Mouse (Mus musculus) left cerebral cortex, postnatal 25 days (tissue): ENCODE measurements at regions not wholly inside any gene's neighbourhood (a gene's known extent, or its start where the extent isn't known, plus 50 kb on each side); places are given as distances from the start of the nearest gene placed in this dataset.

Experiments used
- DNase-seq, 2 experiments: peaks; one replicate each; pipeline ENCODE4 v3.0.0; 2022; ENCODE audit warnings: low spot score in 2 of 2, mixed read lengths in 1 of 2
- intact Hi-C: fragments of 180-260 bp; cut with DNase I; formaldehyde crosslinking; loops from one replicate; pipeline ENCODE4 v1.15.1; 2025

DNA sequence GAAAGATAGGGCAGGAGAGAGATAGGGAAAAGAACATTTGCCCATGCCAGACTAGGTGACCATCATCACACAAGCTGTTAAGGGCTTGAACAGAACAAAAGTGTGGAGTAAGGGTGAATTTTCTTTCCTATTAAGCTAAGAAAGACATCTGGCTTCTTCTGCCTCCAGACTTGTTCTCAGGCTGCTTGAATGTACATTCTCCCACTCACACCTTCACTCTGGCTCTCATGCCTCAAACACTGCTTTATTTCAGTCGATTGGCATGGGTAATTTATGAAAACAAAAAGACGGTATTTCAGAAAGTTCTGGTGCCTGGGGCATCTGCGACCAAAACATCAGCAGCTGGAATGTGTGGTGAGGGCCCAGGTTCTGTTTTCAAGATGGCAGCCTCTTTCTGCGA is 79.1 kb downstream of the Ifi44 start:
- intact Hi-C loops = no loop called here
- DNase-seq = peak in 1 of 2 experiments; percentile 48

GRCm38 (mm10) chr3:151653298-151653697 is 96.5 kb downstream of the Ifi44 start:
- DNase-seq = peak in 1 of 2 experiments; percentile 68
- intact Hi-C loops = no loop called here

DNA sequence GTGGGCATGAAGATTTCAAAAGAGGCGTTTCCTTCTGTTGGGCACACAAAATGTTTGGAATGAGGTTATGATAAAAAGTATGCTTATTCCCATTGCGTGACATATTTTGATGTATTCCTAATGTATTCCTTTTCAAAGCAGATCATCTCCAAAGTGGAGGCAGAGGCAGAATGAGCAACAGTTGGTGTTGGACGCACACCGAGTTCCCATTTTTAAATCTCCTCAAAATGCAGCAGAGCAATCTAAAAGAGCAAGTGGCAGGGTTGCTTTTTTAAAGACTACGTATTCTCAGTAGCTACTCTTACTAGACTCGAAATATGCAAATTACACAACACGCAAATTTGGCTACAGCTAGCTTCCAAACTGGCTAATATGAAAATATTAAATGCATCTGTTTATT is 98.2 kb downstream of the Ifi44 start:
- DNase-seq = peak; percentile 37 to 81
- intact Hi-C loops = no loop called here

GRCm38 (mm10) chr3:151647637-151648036 is 102.1 kb downstream of the Ifi44 start:
- DNase-seq = no peak
- intact Hi-C loops = no loop called here

GRCm38 (mm10) chr3:151639431-151640111 is 110.2 kb downstream of the Ifi44 start:
- no peak for DNase-seq
- intact Hi-C loops = no loop called here

DNA sequence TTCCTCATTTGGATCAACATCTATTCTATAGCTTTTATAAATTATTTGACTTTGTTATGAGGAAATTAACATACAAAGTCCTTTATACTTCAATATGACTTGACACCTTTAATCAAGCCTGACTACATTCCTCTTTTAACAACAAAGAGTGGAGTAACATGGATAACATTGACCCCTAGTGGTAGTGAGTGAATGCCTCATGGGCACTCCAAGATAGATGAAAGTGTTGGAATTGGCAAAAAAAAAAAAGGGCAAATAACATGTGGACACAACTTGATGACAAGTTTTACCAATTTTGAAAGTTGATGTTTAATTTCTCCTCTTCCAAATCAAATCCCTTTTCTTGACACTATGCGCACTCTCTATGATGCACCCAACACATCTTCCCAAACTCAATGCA is 111.4 kb downstream of the Ifi44 start:
- DNase-seq = no peak
- intact Hi-C loops = no loop called here

DNA sequence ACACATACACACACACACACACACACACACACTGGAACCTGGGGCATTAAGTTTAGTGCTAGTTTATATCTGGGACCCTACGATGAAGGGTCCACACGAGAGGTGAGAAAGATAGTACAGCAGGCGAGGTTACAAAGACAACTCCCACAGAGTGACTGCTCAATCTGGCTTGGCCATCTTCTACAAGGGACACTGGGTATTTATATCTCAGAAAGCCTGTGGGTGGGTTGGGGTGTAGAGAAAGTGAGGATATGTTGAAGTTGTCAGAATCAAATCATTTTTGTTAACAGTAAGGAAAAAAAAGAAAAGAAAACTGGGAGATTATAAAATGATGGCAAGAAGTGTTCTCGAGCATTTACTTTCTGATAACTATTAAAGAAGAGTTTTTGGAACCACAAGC is 138.8 kb downstream of the Ifi44 start:
- peak in 1 of 2 experiments; percentile 64 for DNase-seq
- intact Hi-C loops = no loop called here

GRCm38 (mm10) chr3:151607689-151608088 is 142.1 kb downstream of the Ifi44 start:
- DNase-seq = peak in 1 of 2 experiments; percentile 43
- intact Hi-C loops = no loop called here

DNA sequence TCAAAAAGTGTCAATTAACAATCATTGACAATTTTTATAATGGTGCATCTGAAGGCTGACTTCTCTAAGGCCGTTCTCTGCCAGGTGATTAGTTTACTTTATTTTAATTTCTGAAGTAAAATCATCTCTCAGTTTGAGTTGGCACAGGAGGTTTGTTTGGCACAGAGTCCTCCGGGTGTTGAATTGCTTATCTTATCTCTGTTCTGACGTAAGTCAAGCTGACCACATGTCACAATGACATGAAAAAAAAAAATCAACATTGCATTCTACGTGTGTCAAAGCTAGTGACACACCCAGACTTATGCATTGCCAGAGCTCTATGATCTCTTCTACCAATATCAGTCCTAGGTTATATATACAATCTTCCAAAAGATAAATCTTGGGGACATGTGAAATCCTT is 146.4 kb downstream of the Ifi44 start:
- intact Hi-C loops = no loop called here
- no peak for DNase-seq
